Mouse (Mus musculus): Measurements from ENCODE around the gene Psmc1.

DNA sequence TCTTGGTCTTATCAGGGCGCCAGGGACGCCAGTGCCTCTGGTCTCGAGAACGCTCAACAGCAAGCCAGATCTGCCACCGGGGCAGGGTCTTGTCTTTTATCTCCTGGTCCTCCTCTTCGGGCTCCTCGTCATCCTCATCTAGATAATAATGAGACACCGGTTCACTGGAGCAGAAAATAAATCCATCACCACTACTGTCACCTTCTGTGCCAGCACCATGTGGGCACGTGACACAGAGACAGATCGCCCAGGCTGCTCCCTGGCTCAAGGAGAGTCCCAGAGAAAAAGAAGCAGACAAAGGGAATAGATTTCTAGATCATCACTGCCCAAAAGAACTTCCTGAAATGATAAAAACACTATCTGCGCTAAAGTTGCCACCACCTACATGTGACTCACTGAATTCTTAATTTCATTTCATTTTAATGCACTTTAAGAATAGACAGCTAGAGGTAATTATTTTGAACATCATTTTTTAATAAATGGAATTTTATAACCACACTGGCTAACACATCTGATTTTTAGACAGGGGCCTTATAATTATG lies 24.5 kb downstream of the Psmc1 start:
- TF ChIP-seq TAL1 (IDR thresholded peaks at IDR 0.05; ENCODE audit: low read length), result no peak
- TF ChIP-seq GATA1 (IDR thresholded peaks at IDR 0.05; ENCODE audit: low read length), result no peak

Measured in erythroblast, embryonic 14.5 days (primary cell).